Mouse (Mus musculus) kidney, postnatal 25 days (tissue): ENCODE data around the gene Cux1.
A peak's percentile ranks its signal among the peaks of the same experiment; 100 is the strongest.

Experiments
- DNase-seq, 2 experiments: peaks; one replicate each; pipeline ENCODE4 v3.0.0; 2021; ENCODE audit warnings: mixed read lengths in 2 of 2

Gene Cux1

DNA sequence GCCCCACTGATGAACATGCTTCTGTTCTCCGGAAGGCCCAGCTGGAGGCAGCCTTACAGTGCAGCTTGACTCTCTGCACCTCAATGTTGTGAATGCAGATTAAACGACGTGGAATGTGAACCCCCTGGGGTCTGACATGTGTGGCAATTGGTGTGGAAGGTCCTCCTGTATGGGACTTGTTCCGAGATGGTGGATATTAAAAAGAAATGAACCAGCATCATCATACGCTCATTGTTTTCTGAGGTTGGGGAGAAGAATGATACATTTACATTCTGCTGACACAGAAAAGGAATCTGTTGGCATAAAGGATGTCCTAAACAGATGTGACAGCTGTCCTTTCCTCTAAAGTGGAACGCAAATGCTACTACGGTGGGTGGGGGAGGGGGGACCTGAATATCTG, 203.9 kb downstream of the Cux1 start:
- DNase-seq: no peak

DNA sequence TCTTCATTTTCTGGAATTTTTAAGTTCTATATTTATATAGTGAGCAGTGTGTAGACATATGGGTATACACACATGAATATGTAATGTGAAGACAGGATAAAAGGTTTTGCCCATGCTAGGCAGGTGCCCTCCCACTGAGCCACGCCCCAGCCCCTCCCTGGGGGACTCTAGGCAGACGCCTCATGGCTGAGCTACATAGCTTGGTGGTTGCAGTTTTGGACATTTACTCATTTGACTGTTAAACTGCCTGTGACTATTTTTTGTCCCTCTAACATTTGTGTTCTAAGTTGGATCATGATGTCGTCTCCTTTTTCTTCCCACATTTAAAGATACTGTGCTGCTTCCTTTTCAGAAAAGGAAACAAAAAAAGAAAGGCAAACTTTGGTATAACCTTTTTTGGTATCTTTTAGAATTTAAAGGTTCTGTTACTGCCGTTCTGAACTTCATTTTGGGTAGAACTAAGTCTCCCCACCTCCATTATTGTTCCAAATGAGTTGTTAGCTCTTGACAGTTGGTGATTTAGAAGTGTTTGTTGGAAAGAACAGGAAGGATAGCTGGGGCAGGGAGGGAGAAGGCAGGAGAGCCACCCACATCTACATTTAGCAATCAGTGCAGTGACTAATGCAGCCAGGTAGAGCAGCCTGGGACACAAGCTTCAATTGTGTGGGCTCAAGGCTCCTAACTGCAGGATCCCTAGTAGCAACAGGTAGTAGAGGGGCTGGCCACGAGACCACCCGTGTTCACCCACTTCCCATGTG, 204.6 kb downstream of the Cux1 start:
- no peak for DNase-seq

DNA sequence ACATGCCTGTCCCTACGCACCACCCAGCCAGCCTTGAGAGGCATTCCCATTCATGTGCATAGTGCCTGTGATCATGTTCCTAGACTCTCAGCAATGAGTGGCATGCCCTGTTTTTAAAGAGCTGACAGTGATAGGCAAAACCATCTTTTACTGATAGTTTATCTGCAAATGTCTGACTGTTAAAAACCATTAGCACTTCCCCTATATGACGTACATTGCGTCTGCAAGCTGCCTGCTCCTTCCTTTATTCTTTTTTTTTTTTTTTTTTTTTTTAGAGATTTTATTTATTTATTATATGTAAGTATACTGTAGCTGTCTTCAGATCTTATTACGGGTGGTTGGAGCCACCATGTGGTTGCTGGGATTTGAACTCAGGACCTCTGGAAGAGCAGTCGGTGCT, 205.3 kb downstream of the Cux1 start:
- no peak for DNase-seq

DNA sequence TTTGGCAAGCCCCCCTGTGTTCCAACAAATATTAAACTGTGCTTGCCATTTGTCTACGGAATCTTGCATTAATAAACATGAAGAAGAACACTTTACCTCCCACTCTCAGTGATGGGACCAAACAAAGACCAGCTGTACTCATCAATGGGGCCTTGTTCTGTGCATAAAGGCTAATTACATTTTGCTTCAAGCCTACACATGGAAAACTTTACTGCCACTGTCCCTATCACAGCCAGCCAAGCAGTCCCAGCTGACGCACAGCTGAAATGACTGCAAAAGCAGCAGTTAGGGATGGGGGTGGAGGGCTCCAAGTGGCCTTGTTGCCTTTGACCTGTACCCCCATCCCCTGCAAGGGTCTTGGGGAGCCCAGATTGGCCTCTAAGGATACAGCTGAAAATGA, 210.1 kb downstream of the Cux1 start:
- no peak for DNase-seq

DNA sequence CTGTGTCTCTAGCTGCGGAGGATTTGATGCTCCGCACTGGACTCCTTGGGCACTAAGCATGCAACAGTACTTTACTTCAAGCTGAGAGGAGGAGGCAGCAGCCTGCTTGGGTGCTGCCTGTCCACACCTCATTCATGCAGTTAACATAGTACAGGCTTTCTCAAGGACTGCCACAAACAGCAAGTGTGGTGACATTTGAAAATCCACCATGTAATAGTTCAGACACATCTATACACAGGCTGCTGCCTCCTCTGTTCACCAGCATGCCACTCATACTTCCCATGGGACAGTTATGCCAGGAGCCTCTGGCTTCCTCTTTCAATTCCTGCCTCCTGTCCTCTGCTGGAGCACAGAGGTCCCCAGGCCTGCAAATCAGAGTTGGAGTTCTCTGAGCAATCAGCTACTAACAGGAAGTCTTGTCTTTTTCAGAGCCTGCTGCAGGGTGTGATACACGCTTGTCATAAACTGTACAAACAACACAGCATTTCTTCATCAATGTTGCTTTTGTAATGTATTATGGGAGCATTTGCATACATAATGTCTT, 211.6 kb downstream of the Cux1 start:
- DNase-seq: no peak

DNA sequence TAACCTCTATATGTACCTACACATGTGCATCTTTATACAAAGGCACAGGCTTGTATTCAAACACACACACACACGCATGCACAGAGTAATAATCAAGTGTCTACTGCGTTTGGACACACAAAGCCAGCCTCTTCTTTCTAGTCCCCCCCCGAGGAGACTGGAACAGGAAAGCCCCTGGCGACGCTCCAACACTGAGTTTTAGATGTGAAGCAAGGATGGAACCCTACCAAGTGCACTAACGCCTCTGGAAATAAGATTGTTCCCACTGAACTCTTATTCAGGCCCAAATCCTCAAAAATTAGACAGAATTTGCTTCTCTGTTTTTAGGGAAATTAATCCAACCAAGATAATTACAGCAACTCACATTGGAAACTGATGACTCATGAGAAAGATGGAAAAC, 212.6 kb downstream of the Cux1 start:
- DNase-seq: peak in 1 of 2 experiments; percentile 69

DNA sequence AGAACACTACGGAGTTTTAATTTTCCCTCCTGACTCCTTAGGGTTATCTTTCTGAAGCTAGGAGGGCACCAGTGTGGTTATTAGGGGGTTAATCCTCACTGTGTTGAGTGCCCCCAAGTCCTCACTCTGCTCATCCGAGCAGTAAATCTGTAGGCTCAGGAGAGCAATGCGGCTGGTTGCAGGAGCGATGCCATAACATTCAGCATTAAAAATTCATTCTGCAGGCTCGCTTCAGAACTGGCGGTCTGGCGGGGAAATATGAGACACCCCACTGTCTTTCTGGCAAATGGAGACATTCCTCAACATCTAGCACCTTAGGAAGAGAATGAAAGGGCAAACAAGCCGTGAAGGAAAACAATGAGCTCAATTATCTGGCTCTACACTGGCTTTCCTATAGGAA, 214.2 kb downstream of the Cux1 start:
- no peak for DNase-seq

DNA sequence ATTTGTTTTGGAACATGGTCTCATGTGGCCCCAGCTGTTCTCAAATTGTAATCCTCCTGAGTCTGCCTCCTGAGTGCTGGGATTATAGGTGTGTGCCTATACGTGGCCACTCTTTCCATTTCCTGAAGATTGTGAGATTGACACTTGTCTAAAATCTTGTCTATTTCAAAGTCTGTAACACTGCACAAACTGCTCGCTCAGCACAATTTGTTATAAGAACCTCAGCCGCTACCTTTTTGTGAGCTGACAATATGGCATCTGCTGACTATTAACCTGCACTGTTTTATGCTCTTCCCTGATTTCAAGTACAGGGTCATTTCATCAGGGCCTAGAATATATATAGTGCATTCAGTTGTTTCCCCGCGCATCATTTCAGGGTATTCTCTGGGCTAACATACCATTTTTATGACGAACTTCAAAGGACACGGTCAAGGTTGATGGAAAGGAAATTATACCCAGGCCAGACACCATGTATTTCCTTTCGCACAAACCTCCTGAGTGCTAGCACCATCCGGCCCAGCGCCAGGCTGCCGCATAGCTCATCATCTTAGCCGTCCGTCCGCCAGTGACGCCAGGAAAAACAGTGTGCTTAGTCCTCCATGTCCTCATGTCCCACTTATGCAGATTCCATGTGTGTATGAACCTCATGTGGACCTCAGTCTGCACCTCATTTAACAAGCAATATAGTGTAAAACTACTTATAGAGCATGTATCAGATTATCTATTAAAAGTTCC, 224.0 kb downstream of the Cux1 start:
- DNase-seq: peak; percentile 22 to 50

DNA sequence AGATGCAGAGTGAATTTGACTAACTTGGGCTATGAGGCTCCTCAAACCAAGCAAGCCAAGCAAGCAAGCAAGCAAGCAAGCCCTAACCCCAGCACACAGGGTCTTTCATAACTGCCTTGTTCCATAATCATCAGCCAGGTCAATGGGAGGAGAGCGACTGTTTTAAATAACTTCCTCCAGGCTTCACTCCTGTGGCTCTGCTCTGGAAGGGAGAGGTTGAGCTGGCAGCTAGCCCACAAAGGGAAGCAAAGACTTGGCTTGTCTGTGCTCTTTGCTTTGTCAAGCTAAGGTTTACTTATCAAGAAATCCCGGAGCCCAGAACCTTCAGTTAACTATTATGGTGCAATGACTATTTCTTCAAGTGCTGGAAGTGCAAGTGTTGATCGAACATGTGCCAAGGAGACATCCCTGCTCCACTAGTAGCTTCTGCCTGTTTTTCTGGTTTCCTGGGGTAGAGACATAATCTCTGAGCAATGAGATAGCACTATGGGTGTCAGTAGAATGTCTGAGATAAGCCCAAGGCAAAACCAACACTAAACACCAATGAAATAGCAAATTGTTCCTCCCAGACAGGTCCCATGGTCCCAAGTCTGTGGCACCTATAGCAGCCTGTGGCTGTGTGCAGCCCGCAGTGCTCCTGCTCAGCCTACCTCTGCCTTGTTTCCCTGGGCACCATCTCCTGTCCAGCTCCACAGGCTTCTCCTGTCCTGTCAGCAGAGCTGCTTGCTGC, 230.3 kb downstream of the Cux1 start:
- peak in 1 of 2 experiments; percentile 46 for DNase-seq

DNA sequence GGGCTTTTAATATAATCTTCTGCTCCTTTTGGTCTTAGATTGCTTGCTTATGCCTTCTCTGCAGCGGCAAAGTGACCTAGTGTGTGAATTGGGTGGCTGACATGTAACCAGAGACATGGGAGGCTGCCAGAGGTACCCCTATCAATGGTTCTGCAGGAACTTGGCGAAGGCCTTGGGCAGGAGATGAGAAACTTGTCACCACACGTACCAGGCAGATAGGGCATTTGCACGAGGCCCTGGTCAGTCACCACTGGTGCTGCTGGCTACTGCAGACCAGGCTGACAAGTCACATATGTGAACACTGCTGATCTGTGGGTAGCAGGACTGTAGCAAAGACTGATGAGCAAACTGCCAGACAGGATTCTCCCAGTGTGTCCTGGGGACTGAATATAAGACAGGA, 231.6 kb downstream of the Cux1 start:
- no peak for DNase-seq

DNA sequence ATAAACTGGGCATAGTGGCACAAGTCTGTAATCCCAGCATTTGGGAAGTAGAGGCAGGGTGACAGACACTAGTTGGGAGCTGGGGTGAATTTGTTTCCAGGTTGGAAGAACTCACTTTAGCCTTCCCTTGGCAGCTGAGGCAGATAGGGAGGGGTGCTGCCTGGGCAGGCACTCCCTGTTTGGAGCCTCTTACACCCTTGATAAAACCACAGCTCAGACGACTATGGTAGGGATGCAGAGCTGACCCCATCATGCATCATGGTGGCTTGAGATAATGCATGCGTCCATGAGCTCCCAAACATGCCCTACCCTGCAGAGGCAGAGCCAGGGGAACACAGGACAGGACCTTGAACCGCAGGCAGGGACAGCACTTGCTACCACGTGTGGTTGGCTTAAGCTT, 232.5 kb downstream of the Cux1 start:
- no peak for DNase-seq

DNA sequence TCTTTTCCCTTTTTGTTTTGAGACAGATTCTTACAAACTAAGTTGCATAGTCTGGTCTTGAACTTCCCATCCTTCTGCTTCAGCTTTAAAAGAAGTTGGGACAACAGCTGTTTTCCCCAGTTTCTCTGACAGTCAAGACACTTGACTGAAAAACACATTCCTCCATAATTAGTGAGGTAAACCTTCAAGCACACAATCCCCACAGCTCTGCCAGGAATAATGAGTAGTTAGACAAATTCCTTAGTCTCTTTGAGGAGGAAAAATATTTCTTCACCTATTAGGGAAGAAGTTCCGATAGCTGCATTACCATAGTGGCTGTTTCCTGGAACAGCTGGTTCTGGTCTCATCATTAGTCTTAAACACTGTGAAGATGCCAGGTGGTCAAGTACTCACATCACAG, 233.2 kb downstream of the Cux1 start:
- DNase-seq: no peak

DNA sequence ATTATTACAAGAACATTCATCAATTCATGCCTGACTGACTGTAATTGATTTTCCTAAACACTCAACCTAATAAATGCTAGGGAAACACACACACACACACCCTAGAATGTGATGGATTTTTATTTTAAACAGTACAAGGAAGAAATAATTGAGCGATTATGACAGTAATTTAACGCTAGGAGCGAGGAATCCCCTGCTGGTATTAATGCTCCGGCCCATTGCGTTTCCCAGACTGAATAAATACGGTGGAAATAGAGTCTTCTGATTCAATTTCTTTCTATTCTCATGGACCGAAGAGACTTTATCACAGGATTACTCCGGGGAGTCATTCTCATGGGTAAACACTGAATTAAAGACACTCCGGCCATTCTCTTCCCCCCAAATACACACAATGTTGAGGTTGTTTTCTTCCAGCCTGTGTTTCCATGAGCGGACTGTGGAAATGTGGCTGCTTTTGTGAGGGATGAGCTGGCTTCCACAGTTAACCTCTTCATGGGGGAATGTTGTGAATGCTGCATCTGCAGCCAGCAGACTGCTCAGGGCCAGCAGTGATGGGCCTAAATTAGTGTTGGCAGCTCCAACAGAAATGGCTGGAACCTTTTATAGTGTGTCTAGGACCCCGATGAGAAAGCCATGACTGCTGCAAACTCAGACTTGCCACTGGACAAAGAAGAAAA, 234.4 kb downstream of the Cux1 start:
- DNase-seq: no peak

DNA sequence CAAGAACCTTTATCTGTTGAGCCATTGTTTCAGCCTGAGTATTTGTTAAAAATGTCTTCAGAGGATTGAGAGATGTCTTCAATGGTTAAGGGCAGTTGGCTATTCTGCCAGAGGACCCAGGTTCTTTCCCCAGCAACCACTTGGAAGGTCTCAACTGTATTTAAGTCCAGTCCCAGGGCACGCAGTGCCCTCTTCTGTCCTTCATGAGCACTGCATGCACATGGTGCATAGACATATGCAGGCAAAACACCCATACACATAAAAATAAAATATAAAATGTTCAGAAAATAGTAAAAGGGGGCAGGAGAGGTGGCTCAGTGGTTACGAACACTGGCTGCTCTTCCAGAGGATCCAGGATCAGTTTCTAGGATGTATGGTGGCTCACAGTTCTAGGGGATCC, 239.6 kb downstream of the Cux1 start:
- no peak for DNase-seq

DNA sequence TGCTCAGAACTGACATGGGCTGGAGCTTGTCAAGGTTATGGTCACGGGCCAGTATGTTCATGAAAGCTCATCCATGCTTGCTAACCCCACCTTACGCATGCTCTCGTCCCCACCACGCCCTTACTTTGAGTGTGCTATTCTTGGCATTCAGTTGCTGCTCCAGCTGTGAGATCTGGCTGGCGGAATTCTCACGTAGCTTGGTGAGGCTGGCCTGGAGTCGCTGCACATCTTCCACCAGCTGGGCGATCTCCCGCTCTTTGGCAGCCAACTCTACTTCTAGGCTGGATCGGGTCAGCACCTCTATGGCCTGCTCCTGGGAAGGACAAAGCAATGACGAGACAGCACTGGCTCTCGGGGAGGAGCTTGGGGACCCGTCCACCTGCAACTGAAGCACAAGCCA, 240.7 kb downstream of the Cux1 start:
- no peak for DNase-seq

DNA sequence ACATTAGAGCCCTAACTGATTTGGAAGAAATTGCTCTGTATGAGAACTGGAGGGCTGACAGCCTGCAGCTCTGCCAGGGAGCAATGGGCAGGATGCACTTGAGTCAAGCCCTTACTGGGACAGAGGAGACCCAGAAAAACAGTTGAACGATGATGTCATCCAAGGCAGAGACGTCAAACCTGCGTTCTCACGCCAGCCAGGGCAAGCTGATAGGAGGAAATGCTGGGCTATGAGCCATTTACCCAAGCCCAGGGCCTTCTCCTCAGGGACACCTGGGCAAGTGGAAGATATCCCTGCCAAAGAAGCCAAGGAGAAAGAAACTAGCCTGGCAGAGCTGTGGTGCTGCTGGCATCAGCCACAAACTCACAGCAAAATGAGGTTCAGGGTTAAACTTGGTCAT, 242.8 kb downstream of the Cux1 start:
- DNase-seq: no peak

DNA sequence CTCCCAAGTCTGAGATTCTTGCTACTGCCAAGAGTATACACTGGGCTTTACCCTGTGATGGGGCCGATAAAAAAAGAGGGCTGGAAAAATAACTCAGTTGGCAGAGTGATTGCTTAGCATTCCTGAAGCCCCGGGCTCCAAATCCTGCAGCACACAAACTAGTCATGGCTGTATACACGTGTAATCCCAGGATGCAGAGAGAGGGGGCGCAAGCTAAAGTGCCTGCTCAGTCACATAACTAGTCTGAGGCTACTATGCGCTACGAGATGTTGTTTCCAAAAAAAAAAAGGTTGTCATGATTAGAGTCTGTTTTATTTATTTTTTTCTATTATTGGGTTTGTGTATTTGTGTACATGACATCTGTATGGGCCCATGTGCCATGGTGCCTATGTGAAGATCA, 245.9 kb downstream of the Cux1 start:
- DNase-seq: peak in 1 of 2 experiments; percentile 49

DNA sequence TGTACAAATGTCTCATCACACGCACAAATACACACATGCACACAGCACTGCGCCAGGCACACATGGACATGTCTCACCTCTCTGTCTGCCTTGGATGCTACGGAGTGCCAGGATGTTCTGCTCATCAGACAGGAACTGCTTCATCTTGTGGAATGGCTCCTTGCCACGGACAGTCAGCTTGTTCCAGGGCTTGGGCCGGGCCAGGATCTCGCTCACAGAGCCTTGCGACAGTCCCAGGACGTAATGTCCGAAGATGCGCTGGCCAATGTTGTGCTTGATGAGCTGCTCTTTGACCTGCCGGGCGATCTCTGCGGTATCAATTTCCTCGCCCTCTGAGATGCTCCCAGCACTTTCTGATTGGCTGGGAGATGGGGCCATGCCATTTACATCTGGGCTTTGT, 254.7 kb downstream of the Cux1 start:
- DNase-seq: peak; percentile 23 to 55

DNA sequence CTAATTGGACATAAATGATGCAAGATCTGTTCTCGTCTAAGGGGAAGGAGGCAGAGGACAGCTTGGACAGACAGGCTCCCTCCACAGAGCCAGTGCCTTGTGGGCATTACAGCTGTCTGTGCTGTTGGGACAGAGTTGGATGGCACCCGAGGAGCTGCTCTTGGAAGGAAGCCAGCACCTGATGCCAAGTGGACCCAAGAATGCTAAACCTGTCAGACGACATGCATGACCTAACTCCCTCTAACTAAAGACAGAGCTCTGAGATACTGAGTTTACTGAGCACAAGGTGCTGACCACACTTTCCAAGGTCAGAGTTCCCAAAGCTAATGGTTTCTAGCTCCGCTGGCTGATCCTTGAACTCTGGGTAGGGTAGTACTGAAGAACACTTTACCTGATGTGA, 255.1 kb downstream of the Cux1 start:
- DNase-seq: peak; percentile 75 to 87

DNA sequence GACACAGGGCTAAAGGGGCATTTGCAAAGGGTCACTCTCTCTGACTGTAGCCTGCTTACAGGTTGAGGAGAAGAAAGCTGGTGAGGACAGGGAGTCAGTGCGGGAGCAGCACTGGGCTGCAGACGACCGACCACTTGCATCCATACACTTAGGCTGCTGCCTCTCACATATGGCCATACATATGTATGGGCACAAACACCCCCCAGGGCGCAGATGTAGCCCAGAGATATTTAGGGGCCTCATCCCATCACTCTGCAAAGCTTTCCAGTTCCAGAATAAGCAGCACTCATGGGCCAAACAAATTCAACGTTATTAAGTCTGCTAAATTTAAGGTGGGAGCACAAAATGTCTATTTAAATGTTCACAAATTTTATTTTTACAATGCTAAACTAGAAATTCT, 261.0 kb downstream of the Cux1 start:
- DNase-seq: no peak

DNA sequence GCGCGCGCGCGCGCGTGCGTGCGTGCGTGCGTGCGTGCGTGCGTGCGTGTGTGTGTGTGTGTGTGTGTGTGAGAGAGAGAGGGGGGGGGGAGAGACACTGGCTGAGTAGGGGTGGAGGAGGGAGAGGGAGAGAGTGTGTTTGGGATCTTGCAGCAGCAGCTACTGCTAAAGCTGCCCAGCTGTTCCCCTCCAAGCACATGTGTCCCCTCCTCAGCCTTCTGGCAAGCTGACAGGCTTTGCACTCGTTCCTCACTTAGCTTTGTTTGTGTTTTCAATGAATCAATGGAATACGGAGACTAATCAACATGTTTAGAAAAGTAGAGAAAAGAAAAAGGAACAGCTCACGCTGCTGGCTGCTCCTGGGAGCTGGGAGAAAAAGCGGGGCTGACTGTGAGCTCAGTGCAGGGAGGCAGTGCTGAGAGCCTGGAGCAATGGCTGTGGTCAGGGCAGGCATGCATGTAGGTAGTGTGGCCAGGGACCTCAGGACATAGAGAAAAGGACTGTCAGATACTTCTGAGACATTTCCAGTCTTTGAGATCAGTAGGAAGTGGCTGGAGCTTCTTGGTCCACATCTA, 263.8 kb downstream of the Cux1 start:
- DNase-seq: no peak

DNA sequence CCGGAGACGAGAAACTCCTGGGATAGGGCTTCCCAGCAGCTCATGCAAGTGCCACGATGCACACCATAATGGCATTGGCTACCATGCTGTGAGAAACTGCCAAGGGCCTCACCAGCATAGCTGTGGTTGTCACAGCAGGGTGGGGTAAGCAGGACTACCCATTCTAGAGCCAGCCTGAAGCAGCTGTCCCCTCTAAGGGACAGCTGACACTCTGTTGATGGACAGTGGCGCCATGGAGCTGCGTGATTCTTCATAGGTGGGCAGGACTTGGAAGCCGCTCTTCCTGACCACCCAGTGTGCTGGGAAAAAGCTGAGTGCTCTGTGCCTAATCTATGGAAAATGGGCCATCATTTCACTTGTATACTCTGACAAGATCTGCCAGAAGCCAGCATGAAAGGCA, 266.4 kb downstream of the Cux1 start:
- DNase-seq: no peak

DNA sequence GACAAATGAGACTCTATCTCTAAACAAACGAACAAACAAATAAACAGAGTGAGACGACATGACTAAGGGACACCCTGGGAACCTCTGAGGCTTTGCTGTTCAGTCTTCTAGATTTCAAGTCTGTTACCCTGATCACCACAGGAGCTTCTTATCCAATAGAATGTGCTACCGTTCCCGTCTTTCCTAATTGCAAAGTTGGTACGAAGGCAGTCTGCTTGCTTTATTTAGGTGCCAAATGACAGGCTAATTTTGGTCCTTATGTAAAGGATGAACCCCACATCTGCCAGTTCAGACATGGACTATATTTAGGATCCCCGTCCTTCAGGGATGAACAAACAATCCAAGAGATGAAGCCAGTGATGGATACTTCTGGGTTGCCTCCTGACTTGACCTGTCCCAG, 269.6 kb downstream of the Cux1 start:
- DNase-seq: no peak
